Mouse (Mus musculus) kidney, adult 2 months (tissue): ENCODE data around the gene Ccnj.

Experiments
- CTCF ChIP-seq: fragments of 200-500 bp; conservative IDR thresholded peaks from 2 replicates; pipeline ENCODE4 v1.5.1; 2011; ENCODE audit warnings: low read depth, mild to moderate bottlenecking, control low read depth, low read length, moderate library complexity, mixed read lengths; ENCODE audit not compliant: insufficient read depth, insufficient read length
- POLR2A ChIP-seq: fragments of 200-500 bp; IDR thresholded peaks from one replicate; pipeline ENCODE4 v1.6.1; 2011; ENCODE audit warnings: low read depth, low read length, control low read depth

- TF ChIP-seq POLR2A (no peak), CTCF (no peak)
Observed at GRCm38 (mm10) chr19:40809858-40810257, 21.2 kb upstream of the Ccnj start.
